Mouse (Mus musculus): ENCODE measurements around the gene Tnik. TPM values are rescaled to one million over a fixed set of nuclear protein-coding genes. Genes with fewer than 3 reads are reported as not detected.

Tnik gene
- polyA plus RNA-seq, 1 experiment = not detected

- Histone ChIP-seq H3K9me3 (ENCODE audit: control insufficient read depth, low read length) (no peaks in the 10 kb centered on the region), H3K4me3 (replicated peaks) (no peak overlapping the region), H3K4me1 (ENCODE audit: control insufficient read depth) (no peaks in the 10 kb centered on the region; the same call in 1 of the 2 replicates), H3K27me3 (ENCODE audit: control insufficient read depth) (no peaks in the 10 kb centered on the region), H3K36me3 (ENCODE audit: control insufficient read depth) (no peaks in the 10 kb centered on the region)
- no peak for TF ChIP-seq GATA1 (IDR thresholded peaks at IDR 0.05; ENCODE audit: low read length)
- TF ChIP-seq TAL1 (IDR thresholded peaks at IDR 0.05; ENCODE audit: low read length) = no peak
Measured at GRCm38 (mm10) chr3:28420698-28421097, 157.7 kb downstream of the Tnik start.

- H3K9me3 ChIP-seq (ENCODE audit: control insufficient read depth, low read length) = no peaks in the 10 kb centered on the region
- no peak overlapping the region for H3K4me3 ChIP-seq (replicated peaks)
- TF ChIP-seq TAL1 (IDR thresholded peaks at IDR 0.05; ENCODE audit: low read length) (no peak), GATA1 (IDR thresholded peaks at IDR 0.05; ENCODE audit: low read length) (no peak)
- H3K36me3 ChIP-seq (ENCODE audit: control insufficient read depth) = no peaks in the 10 kb centered on the region
- H3K4me1 ChIP-seq (ENCODE audit: control insufficient read depth) = no peaks in the 10 kb centered on the region
- H3K27me3 ChIP-seq (ENCODE audit: control insufficient read depth) = no peaks in the 10 kb centered on the region
Measured at GRCm38 (mm10) chr3:28421798-28422197, 158.8 kb downstream of the Tnik start.

- H3K4me3 ChIP-seq (replicated peaks) = no peak overlapping the region
- H3K27me3 ChIP-seq (ENCODE audit: control insufficient read depth) = no peaks in the 10 kb centered on the region
- TF ChIP-seq GATA1 (IDR thresholded peaks at IDR 0.05; ENCODE audit: low read length) = no peak
- no peak for TF ChIP-seq TAL1 (IDR thresholded peaks at IDR 0.05; ENCODE audit: low read length)
- no peaks in the 10 kb centered on the region for H3K36me3 ChIP-seq (ENCODE audit: control insufficient read depth)
- H3K4me1 ChIP-seq (ENCODE audit: control insufficient read depth) = no peaks in the 10 kb centered on the region
- no peaks in the 10 kb centered on the region for H3K9me3 ChIP-seq (ENCODE audit: control insufficient read depth, low read length)
Measured at GRCm38 (mm10) chr3:28422221-28422620, 159.2 kb downstream of the Tnik start.

GRCm38 (mm10) chr3:28425911-28426310, 162.9 kb downstream of the Tnik start:
- Histone ChIP-seq H3K36me3 (ENCODE audit: control insufficient read depth) (no peaks in the 10 kb centered on the region), H3K9me3 (ENCODE audit: control insufficient read depth, low read length) (no peaks in the 10 kb centered on the region), H3K4me1 (ENCODE audit: control insufficient read depth) (no peaks in the 10 kb centered on the region), H3K27me3 (ENCODE audit: control insufficient read depth) (no peaks in the 10 kb centered on the region), H3K4me3 (replicated peaks) (no peak overlapping the region)
- TF ChIP-seq TAL1 (IDR thresholded peaks at IDR 0.05; ENCODE audit: low read length) (no peak), GATA1 (IDR thresholded peaks at IDR 0.05; ENCODE audit: low read length) (no peak)

GRCm38 (mm10) chr3:28431459-28431858, 168.4 kb downstream of the Tnik start:
- Histone ChIP-seq H3K4me1 (ENCODE audit: control insufficient read depth) (no peaks in the 10 kb centered on the region), H3K4me3 (replicated peaks) (no peak overlapping the region)

GRCm38 (mm10) chr3:28432321-28432720, 169.3 kb downstream of the Tnik start:
- Histone ChIP-seq H3K4me3 (replicated peaks) (no peak overlapping the region), H3K36me3 (ENCODE audit: control insufficient read depth) (no peaks in the 10 kb centered on the region), H3K27me3 (ENCODE audit: control insufficient read depth) (no peaks in the 10 kb centered on the region), H3K4me1 (ENCODE audit: control insufficient read depth) (no peaks in the 10 kb centered on the region), H3K9me3 (ENCODE audit: control insufficient read depth, low read length) (no peaks in the 10 kb centered on the region)
- TF ChIP-seq TAL1 (IDR thresholded peaks at IDR 0.05; ENCODE audit: low read length) (no peak), GATA1 (IDR thresholded peaks at IDR 0.05; ENCODE audit: low read length) (no peak)

More at GRCm38 (mm10) chr3:28431459-28431858, 168.4 kb downstream of the Tnik start:
- TF ChIP-seq TAL1 (IDR thresholded peaks at IDR 0.05; ENCODE audit: low read length) = no peak
- TF ChIP-seq GATA1 (IDR thresholded peaks at IDR 0.05; ENCODE audit: low read length) = no peak
- Histone ChIP-seq H3K9me3 (ENCODE audit: control insufficient read depth, low read length) (no peaks in the 10 kb centered on the region), H3K36me3 (ENCODE audit: control insufficient read depth) (no peaks in the 10 kb centered on the region), H3K27me3 (ENCODE audit: control insufficient read depth) (no peaks in the 10 kb centered on the region)

GRCm38 (mm10) chr3:28435478-28435877, 172.5 kb downstream of the Tnik start:
- H3K27me3 ChIP-seq (ENCODE audit: control insufficient read depth) = no peaks in the 10 kb centered on the region
- H3K4me3 ChIP-seq (replicated peaks) = no peak overlapping the region
- H3K36me3 ChIP-seq (ENCODE audit: control insufficient read depth) = no peaks in the 10 kb centered on the region
- no peaks in the 10 kb centered on the region for H3K9me3 ChIP-seq (ENCODE audit: control insufficient read depth, low read length)
- H3K4me1 ChIP-seq (ENCODE audit: control insufficient read depth) = no peaks in the 10 kb centered on the region
- no peak for TF ChIP-seq TAL1 (IDR thresholded peaks at IDR 0.05; ENCODE audit: low read length)
- no peak for TF ChIP-seq GATA1 (IDR thresholded peaks at IDR 0.05; ENCODE audit: low read length)

GRCm38 (mm10) chr3:28437429-28437828, 174.4 kb downstream of the Tnik start:
- no peak overlapping the region for H3K4me3 ChIP-seq (replicated peaks)
- H3K36me3 ChIP-seq (ENCODE audit: control insufficient read depth) = no peaks in the 10 kb centered on the region
- no peaks in the 10 kb centered on the region for H3K4me1 ChIP-seq (ENCODE audit: control insufficient read depth)
- H3K9me3 ChIP-seq (ENCODE audit: control insufficient read depth, low read length) = no peaks in the 10 kb centered on the region
- no peak for TF ChIP-seq GATA1 (IDR thresholded peaks at IDR 0.05; ENCODE audit: low read length)
- TF ChIP-seq TAL1 (IDR thresholded peaks at IDR 0.05; ENCODE audit: low read length) = no peak
- H3K27me3 ChIP-seq (ENCODE audit: control insufficient read depth) = no peaks in the 10 kb centered on the region

GRCm38 (mm10) chr3:28441545-28441944, 178.5 kb downstream of the Tnik start:
- no peaks in the 10 kb centered on the region for H3K36me3 ChIP-seq (ENCODE audit: control insufficient read depth)
- H3K4me3 ChIP-seq (replicated peaks) = no peak overlapping the region
- H3K27me3 ChIP-seq (ENCODE audit: control insufficient read depth) = no peaks in the 10 kb centered on the region
- H3K9me3 ChIP-seq (ENCODE audit: control insufficient read depth, low read length) = peaks cover under 1% of the 10 kb centered on the region; the same call in 1 of the 2 replicates
- H3K4me1 ChIP-seq (ENCODE audit: control insufficient read depth) = no peaks in the 10 kb centered on the region
- TF ChIP-seq GATA1 (IDR thresholded peaks at IDR 0.05; ENCODE audit: low read length) (no peak), TAL1 (IDR thresholded peaks at IDR 0.05; ENCODE audit: low read length) (no peak)

GRCm38 (mm10) chr3:28442116-28442515, 179.1 kb downstream of the Tnik start:
- no peaks in the 10 kb centered on the region for H3K36me3 ChIP-seq (ENCODE audit: control insufficient read depth)
- TF ChIP-seq TAL1 (IDR thresholded peaks at IDR 0.05; ENCODE audit: low read length) (no peak), GATA1 (IDR thresholded peaks at IDR 0.05; ENCODE audit: low read length) (no peak)

More at GRCm38 (mm10) chr3:28442116-28442515, 179.1 kb downstream of the Tnik start:
- H3K4me1 ChIP-seq (ENCODE audit: control insufficient read depth) = no peaks in the 10 kb centered on the region
- H3K9me3 ChIP-seq (ENCODE audit: control insufficient read depth, low read length) = peaks cover 4% of the 10 kb centered on the region; the same call in 1 of the 2 replicates
- H3K4me3 ChIP-seq (replicated peaks) = no peak overlapping the region
- no peaks in the 10 kb centered on the region for H3K27me3 ChIP-seq (ENCODE audit: control insufficient read depth)

Data from erythroblast, embryonic 14.5 days (primary cell).